Mouse (Mus musculus): ENCODE measurements around the gene Gm10643.

DNA sequence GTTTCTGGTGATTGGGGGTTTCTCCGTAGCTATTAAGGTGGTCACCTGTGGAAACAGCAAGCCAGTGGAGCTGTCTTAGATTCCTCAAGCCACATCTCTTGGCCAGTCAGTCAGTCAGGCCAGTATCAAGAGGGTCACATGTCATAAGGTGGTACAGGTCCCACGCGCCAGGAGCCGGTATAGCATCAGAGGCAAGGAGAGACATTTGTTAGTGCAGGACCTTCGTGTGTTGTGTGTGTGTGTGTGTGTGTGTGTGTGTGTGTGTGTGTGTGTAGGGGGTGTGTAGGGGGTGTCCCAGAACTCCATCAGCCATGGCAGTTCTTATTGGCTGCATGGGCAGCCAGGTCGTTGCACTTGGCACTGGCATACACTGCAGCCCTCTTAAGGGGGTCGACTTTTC is 3.0 kb upstream of the Gm10643 start:
- TF ChIP-seq CTCF (IDR thresholded peaks at IDR 0.05; ENCODE audit: extremely low read depth, insufficient read length, insufficient replicate concordance, low read depth, low read length) (no peak), POLR2A (IDR thresholded peaks at IDR 0.05; ENCODE audit: low read depth, low read length) (no peak)
